Mouse (Mus musculus): ENCODE results near the gene Gm9044.
"Not testable (repeated sequence)": the region's sequence is repeated elsewhere in the genome, so short reads cannot be mapped to it uniquely, and the experiment has no call there.

DNA sequence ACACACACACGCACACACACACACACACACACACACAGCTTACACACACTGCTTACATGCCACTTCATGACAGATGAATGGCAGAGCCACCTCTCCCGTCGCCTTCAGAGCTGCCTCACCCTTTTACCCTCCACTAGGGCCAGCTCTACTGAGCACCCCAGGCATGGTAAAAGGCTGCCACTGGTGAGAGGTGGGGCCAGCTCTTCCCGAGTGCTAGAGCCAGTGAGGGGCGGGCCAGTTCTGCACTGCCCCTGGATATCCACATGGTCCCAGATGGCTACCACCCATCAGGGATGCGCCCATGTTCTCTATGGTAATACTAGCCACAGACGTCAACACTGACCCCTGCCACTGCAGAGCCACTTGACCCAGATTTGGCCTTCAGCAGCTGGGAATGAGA is 49.6 kb downstream of the Gm9044 start:
- not testable (repeated sequence) for TF ChIP-seq CTCF (IDR thresholded peaks at IDR 0.05; ENCODE audit: control insufficient read depth, insufficient read depth, insufficient replicate concordance, low read depth, low read length); POLR2A (IDR thresholded peaks at IDR 0.05; ENCODE audit: control insufficient read depth, low read depth, low read length)

Data from testis, adult 2 months (tissue).